Mouse (Mus musculus): ENCODE results near the gene Dnali1. TPM values are rescaled to one million over a fixed set of nuclear protein-coding genes. Genes with fewer than 3 reads are reported as not detected.

The Dnali1 gene
- 0.01 TPM in 1 of 2 replicates, not detected in the other for polyA plus RNA-seq (2012; rRNA removed)

GRCm38 (mm10) chr4:125065517-125066307 lies at the start of gene Dnali1:
Gene Dnali1, minus strand, starts transcription at chr4:125065703.

DNA sequence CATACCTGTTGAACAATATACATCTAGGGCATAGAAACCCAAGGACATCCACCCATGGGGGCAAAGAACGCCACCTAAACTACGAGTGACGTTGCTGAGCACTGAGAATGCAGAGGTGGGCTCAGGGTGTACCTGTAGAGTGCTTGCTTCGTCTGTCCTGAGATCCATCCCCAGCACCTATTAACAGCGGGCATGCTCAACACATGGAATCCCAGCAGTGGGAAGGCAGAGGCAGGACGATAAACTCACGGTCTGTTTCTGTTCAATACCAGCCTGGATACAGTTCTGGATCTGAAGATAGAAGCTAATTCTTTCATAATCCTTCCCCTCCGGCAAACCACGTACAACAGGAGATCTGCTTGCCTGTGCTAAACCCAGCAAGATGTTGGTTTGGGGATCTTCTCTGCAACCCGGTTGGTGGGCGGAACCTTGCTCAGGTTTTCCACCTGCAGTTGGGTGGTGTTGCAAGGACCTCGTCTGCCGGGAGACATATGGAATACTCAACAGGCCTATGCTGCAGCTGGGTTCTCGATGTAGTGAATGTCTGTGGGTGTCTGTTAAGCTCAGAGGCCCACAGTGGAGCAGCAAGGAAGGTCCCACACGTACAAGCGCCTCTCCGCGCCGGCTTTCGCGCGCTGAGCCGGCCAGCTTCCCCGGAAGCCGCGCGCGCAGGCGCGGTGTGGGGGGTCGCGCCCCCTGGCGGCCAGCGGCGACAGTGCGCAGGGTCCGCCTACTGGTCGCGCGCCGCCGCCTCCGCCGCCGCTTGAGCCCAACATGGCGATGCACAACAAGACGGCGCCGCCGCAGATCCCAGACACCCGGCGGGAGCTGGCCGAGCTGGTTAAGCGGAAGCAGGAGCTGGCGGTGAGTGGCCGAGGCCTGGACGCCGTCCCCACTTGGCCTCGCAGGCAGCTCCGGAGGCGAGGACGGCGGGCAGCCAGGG lies 19.2 kb upstream of the Dnali1 start, which contains the start of gene Meaf6:
Gene Meaf6, plus strand, starts transcription at position 732 of the 943 bp plus-strand sequence.

DNA sequence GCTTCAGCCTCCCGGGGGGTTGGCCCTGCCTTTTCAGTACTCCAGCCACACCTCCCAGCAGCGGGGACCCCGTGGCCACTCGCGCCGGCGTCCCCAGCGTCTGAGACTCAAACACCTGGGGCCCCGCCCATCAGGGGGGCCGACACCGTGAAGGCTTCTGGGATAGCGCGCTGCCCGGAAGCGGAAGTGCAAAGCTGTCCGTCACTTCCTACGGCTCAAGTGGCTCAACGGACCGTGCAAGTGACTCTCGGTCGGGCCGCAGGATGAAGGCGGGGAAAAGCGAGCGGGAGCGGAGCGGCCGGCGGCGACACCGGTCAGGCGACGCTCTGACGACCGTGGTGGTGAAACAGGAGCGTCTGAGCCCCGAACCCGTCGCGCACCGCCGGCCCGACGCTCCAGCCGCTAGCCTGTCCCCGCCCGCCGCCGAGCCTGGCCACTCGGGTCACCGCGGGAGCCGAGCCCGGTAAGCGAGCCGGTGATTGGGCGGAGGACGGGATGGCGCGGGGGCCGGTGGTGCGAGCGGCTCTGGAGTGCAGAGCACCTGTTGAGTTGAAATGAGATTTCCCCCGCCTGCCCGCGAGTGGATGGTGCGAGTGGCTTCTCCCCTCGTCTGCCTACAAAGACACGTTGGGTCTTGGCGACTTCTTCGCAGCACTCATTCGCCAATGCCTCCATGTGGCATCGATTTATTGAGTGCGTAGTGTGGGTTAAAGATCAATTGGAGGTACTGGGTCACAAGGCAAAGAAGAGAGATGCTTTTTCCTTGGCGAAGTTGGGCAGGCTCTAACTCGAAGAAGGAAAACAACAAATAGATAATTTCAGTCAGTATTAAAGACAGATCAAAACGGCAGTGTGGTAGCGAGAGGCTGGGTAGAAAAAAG lies 1.2 kb upstream of the Dnali1 start, which contains the start of gene Snip1:
Gene Snip1, plus strand, starts transcription at position 183 of the 881 bp plus-strand sequence.

GRCm38 (mm10) chr4:125015806-125016635 lies 49.5 kb downstream of the Dnali1 start, which contains the start of gene Gnl2:
Gene Gnl2, plus strand, starts transcription at chr4:125016585.

Other genes with a start within 250 kb of the Dnali1 start
- 19.6 and 27.2 TPM in 2 replicates for gene Yrdc, start 215.0 kb downstream of the Dnali1 start, polyA plus RNA-seq (2012; rRNA removed)
- gene 1110065P20Rik, start 214.5 kb downstream of the Dnali1 start, polyA plus RNA-seq (2012; rRNA removed), result 9.4 and 10.3 TPM in 2 replicates
- 0.01 and 0.03 TPM in 2 replicates for gene Maneal, start 203.5 kb downstream of the Dnali1 start, polyA plus RNA-seq (2012; rRNA removed)
- 0.01 TPM in 1 of 2 replicates, not detected in the other for gene Epha10, start 184.8 kb downstream of the Dnali1 start, polyA plus RNA-seq (2012; rRNA removed)
- gene 9930104L06Rik, start 128.7 kb downstream of the Dnali1 start, polyA plus RNA-seq (2012; rRNA removed), result 5.5 and 7.0 TPM in 2 replicates
- 62.8 and 68.2 TPM in 2 replicates for gene Cdca8, start 126.4 kb downstream of the Dnali1 start, polyA plus RNA-seq (2012; rRNA removed)
- gene Rspo1, start 79.3 kb downstream of the Dnali1 start, polyA plus RNA-seq (2012; rRNA removed), result 0.75 and 0.92 TPM in 2 replicates
- gene Gnl2, start 49.1 kb downstream of the Dnali1 start, polyA plus RNA-seq (2012; rRNA removed), result 29.5 and 31.3 TPM in 2 replicates
- gene Snip1, start 969 bp upstream of the Dnali1 start, polyA plus RNA-seq (2012; rRNA removed), result 8.4 and 10.2 TPM in 2 replicates
- 12.4 and 16.9 TPM in 2 replicates for gene Meaf6, start 19.4 kb upstream of the Dnali1 start, polyA plus RNA-seq (2012; rRNA removed)
- gene Zc3h12a, start 62.1 kb upstream of the Dnali1 start, polyA plus RNA-seq (2012; rRNA removed), result 0.85 and 0.89 TPM in 2 replicates

All from liver, embryonic 14 days (tissue).